Mouse (Mus musculus) myocyte (in vitro differentiated cells): ENCODE results near the gene Ncam1. TPM values are rescaled to one million over a fixed set of nuclear protein-coding genes. Genes with fewer than 3 reads are reported as not detected.

Experiments used
- H3K27me3 ChIP-seq: one replicate; pipeline ENCODE4 v1.6.1; 2011; ENCODE audit not compliant: control insufficient read depth, insufficient read depth, insufficient read length
- H3K36me3 ChIP-seq: one replicate; pipeline ENCODE4 v1.6.1; 2011; ENCODE audit not compliant: control insufficient read depth, insufficient read depth
- H3K4me2 ChIP-seq: one replicate; pipeline ENCODE4 v1.6.1; 2011; ENCODE audit warnings: low read depth, control low read depth
- H3K4me3 ChIP-seq: one replicate; pipeline ENCODE4 v1.5.1; 2011; ENCODE audit warnings: mild to moderate bottlenecking, control low read depth, moderate library complexity
- H3K79me2 ChIP-seq: one replicate; pipeline ENCODE4 v1.6.1; 2011; ENCODE audit not compliant: control insufficient read depth, insufficient read depth
- H3ac ChIP-seq: one replicate; pipeline ENCODE4 v1.6.1; 2011; ENCODE audit not compliant: control insufficient read depth, insufficient read length
- CEBPB ChIP-seq: IDR thresholded peaks from 2 replicates; pipeline ENCODE4 v1.6.1; 2011; ENCODE audit warnings: mild to moderate bottlenecking, moderate library complexity; ENCODE audit not compliant: poor library complexity, insufficient read depth, severe bottlenecking
- E2F4 ChIP-seq: IDR thresholded peaks from one replicate; pipeline ENCODE4 v1.6.1; 2011; ENCODE audit warnings: mild to moderate bottlenecking, control low read depth, moderate library complexity; ENCODE audit not compliant: insufficient read depth
- MAX ChIP-seq: IDR thresholded peaks from one replicate; pipeline ENCODE4 v1.6.1; 2011; ENCODE audit warnings: low read depth, mild to moderate bottlenecking, control low read depth
- MYOD1 ChIP-seq, 3 experiments: IDR thresholded peaks; one replicate each; pipeline ENCODE4 v1.6.1; 2011; ENCODE audit warnings: control low read depth in 2 of 3, low read depth in 2 of 3, mild to moderate bottlenecking in 2 of 3, moderate library complexity in 1 of 3; ENCODE audit not compliant: insufficient read length in 2 of 3, control insufficient read depth in 1 of 3
- MYOG ChIP-seq, 3 experiments: IDR thresholded peaks; one replicate each; pipeline ENCODE4 v1.6.1; 2011; ENCODE audit warnings: control low read depth in 2 of 3, low read depth in 2 of 3, mild to moderate bottlenecking in 2 of 3; ENCODE audit not compliant: insufficient read length in 2 of 3, control insufficient read depth in 1 of 3, insufficient read depth in 1 of 3
- POLR2A ChIP-seq: IDR thresholded peaks from one replicate; pipeline ENCODE4 v1.6.1; 2011; ENCODE audit warnings: low read depth, mild to moderate bottlenecking, control low read depth, moderate library complexity; ENCODE audit not compliant: insufficient read length
- POLR2AphosphoS2 ChIP-seq: IDR thresholded peaks from one replicate; pipeline ENCODE4 v1.6.1; 2011; ENCODE audit warnings: low read depth, control low read depth; ENCODE audit not compliant: insufficient read length
- REST ChIP-seq: IDR thresholded peaks from one replicate; pipeline ENCODE4 v1.6.1; 2011; ENCODE audit warnings: mild to moderate bottlenecking, control low read depth, moderate library complexity; ENCODE audit not compliant: insufficient read depth, insufficient read length
- SRF ChIP-seq: IDR thresholded peaks from one replicate; pipeline ENCODE4 v1.6.1; 2011; ENCODE audit warnings: low read depth; ENCODE audit not compliant: control insufficient read depth, insufficient read length
- TCF12 ChIP-seq: IDR thresholded peaks from one replicate; pipeline ENCODE4 v1.6.1; 2011; ENCODE audit warnings: mild to moderate bottlenecking, control low read depth; ENCODE audit not compliant: poor library complexity, insufficient read depth, severe bottlenecking
- TCF3 ChIP-seq: IDR thresholded peaks from one replicate; pipeline ENCODE4 v1.6.1; 2011; ENCODE audit warnings: low read depth, control low read depth; ENCODE audit not compliant: insufficient read length
- USF1 ChIP-seq: IDR thresholded peaks from one replicate; pipeline ENCODE4 v1.6.1; 2011; ENCODE audit warnings: low read depth, mild to moderate bottlenecking, control low read depth, moderate library complexity
- polyA plus RNA-seq: library from polyadenylated mRNA; unstranded; fragments of >200 nt; fragmentation: generic; extraction: Trizol; gene quantifications from one replicate; pipeline ENCODE4 v1.2.1, GENCODE M21; 2012; ENCODE audit warnings: missing spikeins

Ncam1 gene
- polyA plus RNA-seq, 1 experiment = 327 TPM

- Histone ChIP-seq H3K79me2 (peaks cover 50% of the 10 kb centered on the region), H3K4me2 (no peak overlapping the region), H3ac (no peak overlapping the region), H3K36me3 (peaks cover 17% of the 10 kb centered on the region), H3K4me3 (no peak overlapping the region), H3K27me3 (no peaks in the 10 kb centered on the region)
- TF ChIP-seq POLR2AphosphoS2 (no peak), MYOD1 (IDR thresholded peaks at IDR 0.05; ENCODE audit: control insufficient read depth in 1 of 3, insufficient read length in 2 of 3, low read depth in 2 of 3) (no peak), MYOG (IDR thresholded peaks at IDR 0.05; ENCODE audit: control insufficient read depth in 1 of 3, insufficient read depth in 1 of 3, insufficient read length in 2 of 3, low read depth in 2 of 3) (no peak), MAX (no peak), SRF (no peak), CEBPB (no peak), TCF12 (no peak), USF1 (no peak), POLR2A (no peak)
Observed at GRCm38 (mm10) chr9:49618266-49618665, 180.5 kb downstream of the Ncam1 start.

GRCm38 (mm10) chr9:49617216-49617615 is 181.5 kb downstream of the Ncam1 start:
- Histone ChIP-seq H3K79me2 (peaks cover 49% of the 10 kb centered on the region), H3ac (no peak overlapping the region), H3K4me3 (no peak overlapping the region), H3K27me3 (no peaks in the 10 kb centered on the region), H3K4me2 (no peak overlapping the region), H3K36me3 (peaks cover 11% of the 10 kb centered on the region)
- TF ChIP-seq MAX (no peak), TCF3 (no peak), POLR2A (no peak), TCF12 (no peak), MYOD1 (IDR thresholded peaks at IDR 0.05; ENCODE audit: control insufficient read depth in 1 of 3, insufficient read length in 2 of 3, low read depth in 2 of 3) (no peak), SRF (no peak), MYOG (IDR thresholded peaks at IDR 0.05; ENCODE audit: control insufficient read depth in 1 of 3, insufficient read depth in 1 of 3, insufficient read length in 2 of 3, low read depth in 2 of 3) (no peak), USF1 (no peak)

DNA sequence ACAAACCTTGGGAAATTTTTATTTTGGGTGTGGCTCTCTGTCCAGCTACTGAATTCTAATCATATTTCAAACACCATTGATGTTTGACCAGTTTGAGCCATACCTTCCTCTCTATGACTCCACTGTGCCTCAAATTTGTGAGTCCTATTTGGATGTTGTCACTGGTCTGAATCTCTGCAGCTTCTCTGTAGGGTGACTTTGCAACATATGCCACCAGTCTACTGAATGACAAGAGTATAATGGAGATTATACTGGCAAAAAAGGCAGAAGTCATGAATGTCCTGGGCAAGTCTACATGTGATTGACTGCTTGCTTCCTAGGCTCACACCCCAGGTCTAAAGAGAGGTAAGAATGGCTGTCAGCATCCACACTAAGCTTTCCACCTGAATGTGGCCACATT is 186.3 kb downstream of the Ncam1 start:
- no peak overlapping the region for H3K4me2 ChIP-seq
- H3K79me2 ChIP-seq = peaks cover 39% of the 10 kb centered on the region
- no peaks in the 10 kb centered on the region for H3K27me3 ChIP-seq
- no peak overlapping the region for H3ac ChIP-seq
- TF ChIP-seq TCF3 (no peak), MAX (no peak)
- peaks cover 5% of the 10 kb centered on the region for H3K36me3 ChIP-seq
- H3K4me3 ChIP-seq = no peak overlapping the region

GRCm38 (mm10) chr9:49608191-49608590 is 190.5 kb downstream of the Ncam1 start:
- Histone ChIP-seq H3ac (no peak overlapping the region), H3K4me2 (no peak overlapping the region), H3K36me3 (peaks cover under 1% of the 10 kb centered on the region), H3K79me2 (peaks cover 53% of the 10 kb centered on the region), H3K4me3 (no peak overlapping the region), H3K27me3 (no peaks in the 10 kb centered on the region)
- no peak for TF ChIP-seq TCF3
- no peak for TF ChIP-seq SRF
- TF ChIP-seq CEBPB = peak; percentile 60; the same call in 1 of the 2 replicates

GRCm38 (mm10) chr9:49606717-49607116 is 192.0 kb downstream of the Ncam1 start:
- no peak overlapping the region for H3ac ChIP-seq
- peaks cover 44% of the 10 kb centered on the region for H3K79me2 ChIP-seq
- H3K36me3 ChIP-seq = peaks cover 8% of the 10 kb centered on the region
- H3K4me3 ChIP-seq = no peak overlapping the region
- TF ChIP-seq POLR2AphosphoS2 = no peak
- no peak for TF ChIP-seq CEBPB
- TF ChIP-seq MAX = no peak
- no peak for TF ChIP-seq TCF3
- no peak overlapping the region for H3K4me2 ChIP-seq
- no peaks in the 10 kb centered on the region for H3K27me3 ChIP-seq

- Histone ChIP-seq H3K27me3 (no peaks in the 10 kb centered on the region), H3K4me3 (no peak overlapping the region), H3ac (no peak overlapping the region), H3K79me2 (peaks cover 44% of the 10 kb centered on the region), H3K4me2 (peak overlapping the region; percentile 50), H3K36me3 (peaks cover 8% of the 10 kb centered on the region)
- no peak for TF ChIP-seq MYOG (IDR thresholded peaks at IDR 0.05; ENCODE audit: control insufficient read depth in 1 of 3, insufficient read depth in 1 of 3, insufficient read length in 2 of 3, low read depth in 2 of 3)
- peak; percentile 15 for TF ChIP-seq POLR2A
Observed at GRCm38 (mm10) chr9:49606317-49606716, 192.4 kb downstream of the Ncam1 start.

DNA sequence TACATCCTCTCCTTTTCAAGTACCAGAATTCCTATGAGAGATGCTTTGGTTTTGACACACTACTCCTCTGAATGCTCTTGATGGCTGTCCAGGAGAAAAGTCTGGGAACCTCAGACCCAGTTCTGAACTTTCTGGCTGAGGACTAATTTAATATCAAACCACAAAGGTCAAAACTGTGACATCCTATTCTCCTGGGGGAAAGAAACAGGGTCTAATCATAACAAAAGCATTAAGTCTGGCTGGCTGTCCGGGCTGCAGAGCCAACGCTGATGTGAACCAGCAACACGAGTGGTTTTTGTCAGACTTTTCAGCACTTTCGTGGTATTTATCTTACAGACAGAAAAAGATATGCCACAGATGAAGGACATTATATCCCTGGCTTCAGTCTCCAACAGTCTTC is 192.9 kb downstream of the Ncam1 start:
- Histone ChIP-seq H3K4me2 (peak overlapping the region; percentile 50), H3K4me3 (no peak overlapping the region), H3K27me3 (no peaks in the 10 kb centered on the region), H3ac (no peak overlapping the region), H3K79me2 (peaks cover 48% of the 10 kb centered on the region), H3K36me3 (peaks cover 8% of the 10 kb centered on the region)
- TF ChIP-seq CEBPB (no peak), POLR2AphosphoS2 (no peak), TCF3 (no peak), POLR2A (no peak), MYOD1 (IDR thresholded peaks at IDR 0.05; ENCODE audit: control insufficient read depth in 1 of 3, insufficient read length in 2 of 3, low read depth in 2 of 3) (no peak), E2F4 (no peak), MYOG (IDR thresholded peaks at IDR 0.05; ENCODE audit: control insufficient read depth in 1 of 3, insufficient read depth in 1 of 3, insufficient read length in 2 of 3, low read depth in 2 of 3) (no peak), USF1 (no peak), REST (no peak), TCF12 (no peak), MAX (no peak), SRF (no peak)
